Mouse (Mus musculus): Measurements from ENCODE around the gene Gm5751. TPM values are rescaled to one million over a fixed set of nuclear protein-coding genes. Genes with fewer than 3 reads are reported as not detected.

Gene Gm5751
- polyA plus RNA-seq, 1 experiment from 2014 or later, result not detected

- Histone ChIP-seq H3K27me3 (no peaks in the 10 kb centered on the region), H3K9me3 (replicated peaks) (no peaks in the 10 kb centered on the region), H3K36me3 (no peaks in the 10 kb centered on the region), H3K4me2 (no peak overlapping the region), H3K27ac (no peak overlapping the region), H3K4me1 (no peaks in the 10 kb centered on the region), H3K4me3 (replicated peaks) (no peak overlapping the region), H3K9ac (no peak overlapping the region)
- 60% methylated on average over 9 of the region's 9 CpGs for whole genome bisulfite sequencing
- no peak for ATAC-seq (replicated peaks; ENCODE audit: low FRiP score)
These were observed 48.0 kb downstream of the Gm5751 start for GRCm38 (mm10) chrX:8921813-8922607.

DNA sequence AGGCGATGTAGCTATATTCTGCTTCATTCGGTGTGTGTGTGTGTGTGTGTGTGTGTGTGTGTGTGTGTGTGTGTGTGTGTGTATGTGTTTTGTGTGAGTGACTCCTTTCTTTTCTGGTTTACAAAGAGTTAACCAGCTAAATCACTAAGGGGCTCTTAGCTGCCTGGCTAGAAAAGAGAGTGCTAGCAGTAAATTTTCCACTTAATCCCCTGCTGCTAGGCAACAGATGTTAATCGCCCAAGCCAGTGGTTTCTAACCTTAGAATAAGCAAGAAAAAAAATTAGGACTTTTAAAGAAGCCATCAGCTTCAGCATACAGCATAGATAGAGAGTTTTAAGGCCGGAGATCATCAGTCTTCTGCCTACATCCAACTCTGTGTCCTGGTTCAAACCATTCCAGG is 53.3 kb downstream of the Gm5751 start:
- no peak overlapping the region for H3K4me3 ChIP-seq (replicated peaks)
- no peak for ATAC-seq (replicated peaks; ENCODE audit: low FRiP score)
- WGBS, result 34% methylated on average over 4 of the region's 4 CpGs
- no peak overlapping the region for H3K9ac ChIP-seq
- no peaks in the 10 kb centered on the region for H3K27me3 ChIP-seq
- H3K4me2 ChIP-seq, result no peak overlapping the region
- H3K27ac ChIP-seq, result no peak overlapping the region
- no peaks in the 10 kb centered on the region for H3K9me3 ChIP-seq (replicated peaks)
- H3K4me1 ChIP-seq, result no peaks in the 10 kb centered on the region
- H3K36me3 ChIP-seq, result no peaks in the 10 kb centered on the region

Other genes with a start within 250 kb of the Gm5751 start
- gene Ssxb8, start 183.4 kb upstream of the Gm5751 start, polyA plus RNA-seq (2015; fragmentation: Nextera tagmentation; extraction: Ambion mirVana), result not detected in 2 replicates
- gene Ssx9, start 125.8 kb upstream of the Gm5751 start, polyA plus RNA-seq (2015; fragmentation: Nextera tagmentation; extraction: Ambion mirVana), result not detected in 2 replicates
- gene Ssxb5, start 70.6 kb upstream of the Gm5751 start, polyA plus RNA-seq (2015; fragmentation: Nextera tagmentation; extraction: Ambion mirVana), result not detected in 2 replicates
- gene Gm6592, start 30.3 kb upstream of the Gm5751 start, polyA plus RNA-seq (2015; fragmentation: Nextera tagmentation; extraction: Ambion mirVana), result not detected in 2 replicates
- gene B630019K06Rik, start 18.1 kb downstream of the Gm5751 start, polyA plus RNA-seq (2015; fragmentation: Nextera tagmentation; extraction: Ambion mirVana), result 3.6 and 3.7 TPM in 2 replicates
- gene Fthl17b, start 88.7 kb downstream of the Gm5751 start, polyA plus RNA-seq (2015; fragmentation: Nextera tagmentation; extraction: Ambion mirVana), result not detected in 2 replicates
- gene Fthl17c, start 102.3 kb downstream of the Gm5751 start, polyA plus RNA-seq (2015; fragmentation: Nextera tagmentation; extraction: Ambion mirVana), result not detected in 2 replicates
- gene Fthl17d, start 112.5 kb downstream of the Gm5751 start, polyA plus RNA-seq (2015; fragmentation: Nextera tagmentation; extraction: Ambion mirVana), result not detected in 2 replicates
- gene Fthl17e, start 159.2 kb downstream of the Gm5751 start, polyA plus RNA-seq (2015; fragmentation: Nextera tagmentation; extraction: Ambion mirVana), result not detected in 2 replicates
- gene Fthl17f, start 188.8 kb downstream of the Gm5751 start, polyA plus RNA-seq (2015; fragmentation: Nextera tagmentation; extraction: Ambion mirVana), result not detected in 2 replicates
- not detected in 2 replicates for gene 4930402K13Rik, start 230.3 kb downstream of the Gm5751 start, polyA plus RNA-seq (2015; fragmentation: Nextera tagmentation; extraction: Ambion mirVana)